Mouse (Mus musculus): ENCODE data around the gene Akap12. TPM values are rescaled to one million over a fixed set of nuclear protein-coding genes. Genes with fewer than 3 reads are reported as not detected.
A peak's percentile ranks its signal among the peaks of the same experiment; 100 is the strongest.

Akap12 gene
- polyA plus RNA-seq, 1 experiment, result not detected

- Histone ChIP-seq H3K4me3 (ENCODE audit: insufficient read depth, low read depth, low read length) (no peak overlapping the region), H3K4me1 (ENCODE audit: control insufficient read depth, insufficient read depth, low read length) (no peaks in the 10 kb centered on the region), H3K27ac (ENCODE audit: insufficient read depth, low read depth, low read length) (no peak overlapping the region)
- WGBS, result 43% methylated on average over 4 of the region's 4 CpGs
- no peak for TF ChIP-seq POLR2A (IDR thresholded peaks at IDR 0.05; ENCODE audit: insufficient read depth, low read depth, low read length)
- TF ChIP-seq CTCF (IDR thresholded peaks at IDR 0.05; ENCODE audit: insufficient read depth, low read depth, low read length), result no peak
Observed at GRCm38 (mm10) chr10:4249235-4249845, 16.8 kb upstream of the Akap12 start.

DNA sequence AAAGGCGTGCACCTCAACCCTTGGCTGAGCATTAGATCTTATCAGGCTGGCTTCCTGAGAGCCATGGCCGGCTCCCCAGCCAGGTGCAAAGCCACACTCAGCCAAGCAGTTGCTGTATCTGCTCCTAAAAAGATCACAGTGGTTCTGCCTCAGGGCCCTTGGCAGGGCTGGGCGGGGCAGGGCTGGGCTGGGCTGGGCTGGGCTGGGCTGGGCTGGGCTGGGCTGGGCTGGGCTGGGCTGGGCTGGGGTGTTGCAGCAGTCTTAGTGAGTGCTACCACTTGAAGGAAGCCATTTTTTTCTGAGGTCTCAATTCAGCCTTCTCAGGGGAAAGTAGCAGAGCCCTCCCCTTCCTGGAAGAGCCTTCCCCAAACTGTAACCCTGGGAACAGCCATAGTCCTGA is 15.5 kb upstream of the Akap12 start:
- WGBS, result 95% methylated on average over 3 of the region's 3 CpGs
- TF ChIP-seq CTCF (IDR thresholded peaks at IDR 0.05; ENCODE audit: insufficient read depth, low read depth, low read length), result no peak
- H3K4me1 ChIP-seq (ENCODE audit: control insufficient read depth, insufficient read depth, low read length), result no peaks in the 10 kb centered on the region
- H3K27ac ChIP-seq (ENCODE audit: insufficient read depth, low read depth, low read length), result no peak overlapping the region
- H3K4me3 ChIP-seq (ENCODE audit: insufficient read depth, low read depth, low read length), result no peak overlapping the region

DNA sequence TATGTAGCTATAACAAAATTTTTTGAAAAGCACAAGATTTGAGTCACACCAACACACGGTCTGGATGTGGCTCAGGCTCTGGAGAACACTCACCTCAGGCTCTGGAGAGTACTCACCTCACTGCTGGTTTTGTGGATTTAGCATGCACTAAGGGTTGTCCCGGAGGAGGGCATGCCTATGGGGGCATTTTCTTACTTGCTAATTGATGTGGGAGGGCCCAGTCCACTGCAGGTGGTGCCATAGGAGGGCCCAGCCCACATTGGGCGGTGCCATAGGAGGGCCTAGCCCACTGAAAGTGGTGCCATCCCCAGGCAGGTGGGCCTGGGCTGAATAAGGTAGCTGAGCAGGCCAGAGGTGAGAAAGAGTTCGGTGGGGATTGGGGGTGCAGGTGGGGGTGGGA is 12.6 kb upstream of the Akap12 start:
- WGBS, result 83% methylated on average over 4 of the region's 4 CpGs
- H3K27ac ChIP-seq (ENCODE audit: insufficient read depth, low read depth, low read length), result no peak overlapping the region
- TF ChIP-seq POLR2A (IDR thresholded peaks at IDR 0.05; ENCODE audit: insufficient read depth, low read depth, low read length) (no peak), CTCF (IDR thresholded peaks at IDR 0.05; ENCODE audit: insufficient read depth, low read depth, low read length) (no peak)

DNA sequence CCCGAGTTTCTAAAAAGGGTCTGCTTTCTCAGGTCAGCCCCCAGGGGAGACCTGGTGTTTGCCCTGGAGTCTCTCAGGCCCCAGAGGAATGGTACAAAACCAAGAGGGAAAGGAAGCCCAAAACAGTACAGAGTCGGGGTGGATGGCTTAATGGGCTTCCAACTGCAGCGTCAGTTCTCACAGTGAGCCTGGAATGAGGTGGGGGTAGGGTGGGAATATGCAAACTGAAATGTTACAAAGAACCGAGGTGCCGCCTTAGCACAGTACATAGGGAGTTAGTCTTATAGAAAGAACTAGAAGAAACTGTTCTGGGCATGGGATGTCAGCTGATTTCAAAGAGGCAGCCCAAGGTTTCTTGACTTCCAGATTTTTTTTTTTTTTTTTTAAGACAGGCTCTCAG is 11.7 kb upstream of the Akap12 start:
- Histone ChIP-seq H3K4me1 (ENCODE audit: control insufficient read depth, insufficient read depth, low read length) (no peaks in the 10 kb centered on the region), H3K4me3 (ENCODE audit: insufficient read depth, low read depth, low read length) (no peak overlapping the region), H3K27ac (ENCODE audit: insufficient read depth, low read depth, low read length) (no peak overlapping the region)
- TF ChIP-seq POLR2A (IDR thresholded peaks at IDR 0.05; ENCODE audit: insufficient read depth, low read depth, low read length) (no peak), CTCF (IDR thresholded peaks at IDR 0.05; ENCODE audit: insufficient read depth, low read depth, low read length) (no peak)
- 58% methylated on average over 5 of the region's 5 CpGs for WGBS

More for the DNA sequence above, 12.6 kb upstream of the Akap12 start:
- no peaks in the 10 kb centered on the region for H3K4me1 ChIP-seq (ENCODE audit: control insufficient read depth, insufficient read depth, low read length)
- H3K4me3 ChIP-seq (ENCODE audit: insufficient read depth, low read depth, low read length), result no peak overlapping the region

DNA sequence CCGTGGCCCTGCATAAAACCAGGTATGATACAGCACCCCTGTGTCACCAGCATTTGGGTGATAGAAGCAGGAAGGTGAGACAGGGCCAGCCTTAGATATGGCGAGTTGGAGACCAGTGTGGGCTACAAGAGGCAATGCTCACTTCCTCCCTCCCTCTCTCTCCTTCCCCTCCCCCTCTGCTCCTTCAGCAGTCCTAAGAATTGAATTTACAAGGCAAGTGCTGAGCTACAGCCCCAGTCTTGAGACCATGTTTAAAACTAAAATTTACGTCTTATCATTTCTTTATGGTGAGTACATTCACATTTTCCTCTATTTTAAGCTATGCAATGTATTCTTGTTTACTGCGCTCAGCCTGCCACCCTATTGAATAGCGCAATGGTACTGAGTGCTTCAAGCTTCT is 5.3 kb upstream of the Akap12 start:
- Histone ChIP-seq H3K27ac (ENCODE audit: insufficient read depth, low read depth, low read length) (no peak overlapping the region), H3K4me1 (ENCODE audit: control insufficient read depth, insufficient read depth, low read length) (peaks cover 6% of the 10 kb centered on the region), H3K4me3 (ENCODE audit: insufficient read depth, low read depth, low read length) (no peak overlapping the region)
- WGBS, result 92% methylated on average over 5 of the region's 5 CpGs
- TF ChIP-seq POLR2A (IDR thresholded peaks at IDR 0.05; ENCODE audit: insufficient read depth, low read depth, low read length) (no peak), CTCF (IDR thresholded peaks at IDR 0.05; ENCODE audit: insufficient read depth, low read depth, low read length) (no peak)

DNA sequence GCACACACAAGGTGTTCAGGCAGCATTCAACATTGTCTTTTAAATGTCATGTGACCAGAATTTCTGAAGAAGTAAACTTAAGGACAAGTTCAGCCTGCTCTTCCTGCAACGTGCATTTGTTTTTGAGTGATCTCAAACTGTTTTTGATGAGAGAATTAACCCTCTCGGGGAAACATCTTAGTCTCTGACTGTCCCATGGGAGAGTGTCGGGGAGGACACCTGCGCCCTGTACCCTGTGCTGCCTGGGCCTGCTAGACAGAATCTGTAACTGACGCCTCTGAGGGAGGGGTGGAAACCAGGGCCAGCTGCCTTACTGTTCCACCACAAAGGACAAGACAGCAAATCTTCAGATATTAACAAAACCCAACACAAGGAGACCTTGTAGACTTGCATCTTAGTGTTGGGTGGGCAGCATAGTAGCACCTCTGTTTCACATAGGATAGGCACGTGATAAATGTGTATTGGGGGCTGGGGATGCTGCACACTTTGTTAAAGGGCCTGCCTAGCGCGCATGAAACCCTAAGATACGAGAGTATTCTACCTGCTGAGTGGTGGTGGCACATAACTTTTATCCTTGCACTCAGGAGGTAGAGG is 4.7 kb upstream of the Akap12 start:
- H3K4me1 ChIP-seq (ENCODE audit: control insufficient read depth, insufficient read depth, low read length), result peaks cover 8% of the 10 kb centered on the region
- H3K4me3 ChIP-seq (ENCODE audit: insufficient read depth, low read depth, low read length), result no peak overlapping the region
- no peak for TF ChIP-seq POLR2A (IDR thresholded peaks at IDR 0.05; ENCODE audit: insufficient read depth, low read depth, low read length)
- no peak for TF ChIP-seq CTCF (IDR thresholded peaks at IDR 0.05; ENCODE audit: insufficient read depth, low read depth, low read length)
- 87% methylated on average over 9 of the region's 9 CpGs for WGBS
- no peak overlapping the region for H3K27ac ChIP-seq (ENCODE audit: insufficient read depth, low read depth, low read length)

DNA sequence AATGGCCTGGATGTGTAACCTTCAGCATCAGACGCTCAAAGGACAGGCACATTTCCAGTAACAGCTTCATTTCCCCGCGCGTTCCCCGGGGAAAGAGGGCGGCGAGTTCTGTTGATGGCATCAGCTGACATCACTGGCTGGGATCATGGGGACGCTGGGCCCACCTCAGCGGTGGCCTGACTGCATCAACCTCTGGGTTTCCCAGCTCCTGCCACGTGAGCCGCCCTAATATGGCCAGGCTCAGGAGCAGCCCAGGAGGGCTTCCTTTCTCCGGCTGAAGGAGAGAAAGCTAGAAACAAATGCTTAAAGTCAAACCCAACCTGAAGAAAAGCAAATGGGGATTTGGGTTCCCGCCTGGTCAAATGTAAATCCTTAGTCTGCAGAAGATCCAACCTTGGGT is 539 bp upstream of the Akap12 start:
- 29% methylated on average over 13 of the region's 13 CpGs for WGBS
- TF ChIP-seq POLR2A (IDR thresholded peaks at IDR 0.05; ENCODE audit: insufficient read depth, low read depth, low read length) (no peak), CTCF (IDR thresholded peaks at IDR 0.05; ENCODE audit: insufficient read depth, low read depth, low read length) (no peak)
- H3K4me1 ChIP-seq (ENCODE audit: control insufficient read depth, insufficient read depth, low read length), result peaks cover 13% of the 10 kb centered on the region
- no peak overlapping the region for H3K27ac ChIP-seq (ENCODE audit: insufficient read depth, low read depth, low read length)
- H3K4me3 ChIP-seq (ENCODE audit: insufficient read depth, low read depth, low read length), result peak overlapping the region; percentile 49

- peak overlapping the region; percentile 49 for H3K4me3 ChIP-seq (ENCODE audit: insufficient read depth, low read depth, low read length)
- peaks cover 13% of the 10 kb centered on the region for H3K4me1 ChIP-seq (ENCODE audit: control insufficient read depth, insufficient read depth, low read length)
- 3% methylated on average over 11 of the region's 11 CpGs for WGBS
- no peak overlapping the region for H3K27ac ChIP-seq (ENCODE audit: insufficient read depth, low read depth, low read length)
- TF ChIP-seq CTCF (IDR thresholded peaks at IDR 0.05; ENCODE audit: insufficient read depth, low read depth, low read length) (no peak), POLR2A (IDR thresholded peaks at IDR 0.05; ENCODE audit: insufficient read depth, low read depth, low read length) (no peak)
Observed at GRCm38 (mm10) chr10:4266931-4267310, 741 bp downstream of the Akap12 start.

- H3K4me3 ChIP-seq (ENCODE audit: insufficient read depth, low read depth, low read length), result no peak overlapping the region
- peaks cover 13% of the 10 kb centered on the region for H3K4me1 ChIP-seq (ENCODE audit: control insufficient read depth, insufficient read depth, low read length)
- 75% methylated on average over 7 of the region's 7 CpGs for WGBS
- no peak for TF ChIP-seq CTCF (IDR thresholded peaks at IDR 0.05; ENCODE audit: insufficient read depth, low read depth, low read length)
- no peak for TF ChIP-seq POLR2A (IDR thresholded peaks at IDR 0.05; ENCODE audit: insufficient read depth, low read depth, low read length)
- no peak overlapping the region for H3K27ac ChIP-seq (ENCODE audit: insufficient read depth, low read depth, low read length)
Observed at GRCm38 (mm10) chr10:4267481-4267880, 1.3 kb downstream of the Akap12 start.

Data from olfactory bulb, adult 2 months (tissue).